8 mouse cellular contexts compared by ENCODE assay signal in the genomic region with DNA sequence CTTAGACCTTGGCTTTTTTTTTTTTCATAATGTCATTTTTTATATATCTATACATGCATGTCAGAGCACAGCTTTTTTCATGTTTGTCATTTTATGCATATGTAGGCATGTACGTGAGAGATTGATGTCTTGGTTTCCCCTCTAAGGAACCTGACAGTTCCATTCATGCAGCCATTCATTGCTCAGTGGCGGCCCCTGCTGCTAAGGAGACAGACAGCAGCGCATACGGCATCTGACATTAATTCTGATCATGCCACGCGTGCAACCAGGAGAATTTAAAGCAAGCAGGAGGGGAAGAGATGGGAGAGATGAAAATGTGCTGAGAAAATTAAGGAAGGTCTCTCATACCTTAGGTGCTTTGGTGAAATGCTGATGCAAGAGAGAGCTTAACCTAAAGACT.
A peak's percentile ranks its signal among the peaks of the same experiment; 100 is the strongest.
DNase-seq lines count a peak whose midpoint lies in the region; ATAC-seq and TF ChIP-seq lines count a peak whose summit lies in the region.

No protein-coding gene starts in this region.

- H3K4me1 ChIP-seq in kidney, embryonic 14.5 days (ENCODE audit: control insufficient read depth, insufficient read depth, low read length) = no peaks in the 10 kb centered on the region
- peaks cover 41% of the 10 kb centered on the region for H3K4me1 ChIP-seq in forebrain, embryonic 13.5 days
- peaks cover 10% of the 10 kb centered on the region; the same call in 1 of the 2 replicates for H3K4me1 ChIP-seq in hindbrain, embryonic 14.5 days (replicated peaks; ENCODE audit: control insufficient read depth, insufficient read depth, low read length)
- H3K4me1 ChIP-seq in spleen, adult 2 months (ENCODE audit: control insufficient read depth, insufficient read depth, insufficient read length) = no peaks in the 10 kb centered on the region

- no peak overlapping the region; the same call in 1 of the 2 replicates for H3K4me2 ChIP-seq in kidney, embryonic 14.5 days (replicated peaks; ENCODE audit: low read depth, low read length)
- H3K4me2 ChIP-seq in forebrain, embryonic 13.5 days = peak overlapping the region; percentile 65
- peak overlapping the region; percentile 59 for H3K4me2 ChIP-seq in hindbrain, embryonic 14.5 days (replicated peaks)

- no peaks in the 10 kb centered on the region for H3K9me3 ChIP-seq in kidney, embryonic 14.5 days (ENCODE audit: control insufficient read depth, low read length)
- no peaks in the 10 kb centered on the region for H3K9me3 ChIP-seq in forebrain, embryonic 13.5 days (replicated peaks)
- H3K9me3 ChIP-seq in hindbrain, embryonic 14.5 days (ENCODE audit: control insufficient read depth, low read length) = no peaks in the 10 kb centered on the region

- no peaks in the 10 kb centered on the region for H3K27me3 ChIP-seq in kidney, embryonic 14.5 days (ENCODE audit: control insufficient read depth, insufficient read depth, low read length)
- no peaks in the 10 kb centered on the region for H3K27me3 ChIP-seq in forebrain, embryonic 13.5 days
- no peaks in the 10 kb centered on the region for H3K27me3 ChIP-seq in hindbrain, embryonic 14.5 days (ENCODE audit: control insufficient read depth, insufficient read depth, low read length)
- no peaks in the 10 kb centered on the region for H3K27me3 ChIP-seq in spleen, adult 2 months (ENCODE audit: control insufficient read depth, insufficient read depth, low read length)

- ATAC-seq in kidney, embryonic 14.5 days (ENCODE audit: low FRiP score, low TSS enrichment) = no peak
- ATAC-seq in cerebellum, adult (ENCODE audit: insufficient number of reproducible peaks, low FRiP score, low TSS enrichment) = peak; percentile 53
- peak; percentile 61 for ATAC-seq in forebrain, embryonic 13.5 days
- ATAC-seq in hindbrain, embryonic 14.5 days (ENCODE audit: low FRiP score) = peak; percentile 62
- ATAC-seq in megakaryocyte-erythroid progenitor cell, adult 5-6 weeks (replicated peaks; ENCODE audit: low FRiP score, low TSS enrichment, poor library complexity, severe bottlenecking) = peak; percentile 89

- no peak overlapping the region for H3K4me3 ChIP-seq in kidney, embryonic 14.5 days (ENCODE audit: low read length)
- peak overlapping the region; percentile 45 for H3K4me3 ChIP-seq in forebrain, embryonic 13.5 days
- peak overlapping the region; percentile 59 for H3K4me3 ChIP-seq in hindbrain, embryonic 14.5 days (replicated peaks; ENCODE audit: low read length)
- H3K4me3 ChIP-seq in spleen, adult 2 months (ENCODE audit: extremely low read depth, insufficient read depth, insufficient read length) = no peak overlapping the region

- WGBS in kidney, embryonic 14.5 days = 13% methylated on average over 6 of the region's 6 CpGs
- 3% methylated on average over 6 of the region's 6 CpGs for WGBS in forebrain, embryonic 13.5 days
- WGBS in hindbrain, embryonic 14.5 days = 3% methylated on average over 6 of the region's 6 CpGs
- 43% methylated on average over 6 of the region's 6 CpGs for WGBS in spleen, adult 2 months

- H3K9ac ChIP-seq in kidney, embryonic 14.5 days (ENCODE audit: low read depth, low read length) = no peak overlapping the region
- 0 out of 2 replicates have a peak overlapping the region, but pooled peaks have one; percentile 69 for H3K9ac ChIP-seq in forebrain, embryonic 13.5 days
- 0 out of 2 replicates have a peak overlapping the region, but pooled peaks have one; percentile 73 for H3K9ac ChIP-seq in hindbrain, embryonic 14.5 days

- DNase-seq in kidney, adult 11 months = peak; percentile 23
- DNase-seq in hindbrain, embryonic 14.5 days (ENCODE audit: low spot score) = peak; percentile 85
- peak; percentile 75 for DNase-seq in left cerebral cortex, adult 11 months (ENCODE audit: low spot score)
- DNase-seq in spleen, adult 2 months (ENCODE audit: low read depth in 1 of 2, low spot score in 2 of 2) = peak in 1 of 2 experiments; percentile 39

- no peak for TF ChIP-seq POLR2A in spleen, adult 2 months (IDR thresholded peaks at IDR 0.05; ENCODE audit: low read depth, low read length)

- H3K27ac ChIP-seq in kidney, embryonic 14.5 days (ENCODE audit: low read depth, low read length) = no peak overlapping the region
- H3K27ac ChIP-seq in forebrain, embryonic 13.5 days = peak overlapping the region; percentile 87
- H3K27ac ChIP-seq in hindbrain, embryonic 14.5 days = peak overlapping the region; percentile 84
- H3K27ac ChIP-seq in spleen, adult 2 months (ENCODE audit: insufficient read depth, low read length) = no peak overlapping the region

- TF ChIP-seq CTCF in spleen, adult 2 months (IDR thresholded peaks at IDR 0.05; ENCODE audit: extremely low read depth, insufficient read depth, insufficient read length, insufficient replicate concordance) = peak; percentile 68; the same call in 1 of the 2 replicates

- no peaks in the 10 kb centered on the region for H3K36me3 ChIP-seq in kidney, embryonic 14.5 days (ENCODE audit: control insufficient read depth, insufficient read depth, low read length)
- H3K36me3 ChIP-seq in forebrain, embryonic 13.5 days (ENCODE audit: poor library complexity, severe bottlenecking) = no peaks in the 10 kb centered on the region
- H3K36me3 ChIP-seq in hindbrain, embryonic 14.5 days (replicated peaks; ENCODE audit: control insufficient read depth, insufficient read depth) = no peaks in the 10 kb centered on the region
- H3K36me3 ChIP-seq in spleen, adult 2 months (ENCODE audit: control insufficient read depth, insufficient read depth, low read length) = no peaks in the 10 kb centered on the region

Comparison
In these comparisons a context has a peak if more than half of its experiments do, and no peak if none do; other contexts are left out.
1. H3K27ac ChIP-seq: peak in forebrain, embryonic 13.5 days (single experiment) and hindbrain, embryonic 14.5 days (single experiment); none in kidney, embryonic 14.5 days (single experiment) and spleen, adult 2 months (single experiment).
2. H3K4me3 ChIP-seq: peak in forebrain, embryonic 13.5 days (single experiment) and hindbrain, embryonic 14.5 days (single experiment); none in kidney, embryonic 14.5 days (single experiment) and spleen, adult 2 months (single experiment).